Mouse (Mus musculus) kidney, postnatal 25 days (tissue): ENCODE results near the gene Spop.
"Not testable (repeated sequence)": the region's sequence is repeated elsewhere in the genome, so short reads cannot be mapped to it uniquely, and the experiment has no call there.

Source experiments
- DNase-seq, 2 experiments: peaks; one replicate each; pipeline ENCODE4 v3.0.0; 2021; ENCODE audit warnings: mixed read lengths in 2 of 2

The Spop gene

DNA sequence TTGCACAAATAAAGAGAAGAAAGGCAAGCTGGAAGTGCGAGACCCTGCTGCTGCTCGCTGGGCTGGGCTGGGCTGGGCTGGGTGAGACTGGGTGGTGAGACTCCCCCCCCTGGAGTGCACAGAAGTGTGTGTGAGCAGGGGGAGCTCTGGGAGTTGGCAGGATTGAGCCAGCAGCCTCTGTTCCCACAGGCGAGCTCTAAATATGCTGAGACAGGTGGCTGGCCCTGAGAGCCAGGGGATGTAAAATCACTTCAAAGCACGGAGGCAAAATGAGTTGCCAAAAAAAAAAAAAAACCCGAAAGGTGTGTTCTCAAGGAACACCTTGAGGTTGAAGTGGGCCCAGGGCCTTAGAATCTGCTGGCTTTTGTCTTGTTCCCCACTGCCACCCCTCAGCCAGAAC, 22.1 kb upstream of the Spop start:
- no peak for DNase-seq

DNA sequence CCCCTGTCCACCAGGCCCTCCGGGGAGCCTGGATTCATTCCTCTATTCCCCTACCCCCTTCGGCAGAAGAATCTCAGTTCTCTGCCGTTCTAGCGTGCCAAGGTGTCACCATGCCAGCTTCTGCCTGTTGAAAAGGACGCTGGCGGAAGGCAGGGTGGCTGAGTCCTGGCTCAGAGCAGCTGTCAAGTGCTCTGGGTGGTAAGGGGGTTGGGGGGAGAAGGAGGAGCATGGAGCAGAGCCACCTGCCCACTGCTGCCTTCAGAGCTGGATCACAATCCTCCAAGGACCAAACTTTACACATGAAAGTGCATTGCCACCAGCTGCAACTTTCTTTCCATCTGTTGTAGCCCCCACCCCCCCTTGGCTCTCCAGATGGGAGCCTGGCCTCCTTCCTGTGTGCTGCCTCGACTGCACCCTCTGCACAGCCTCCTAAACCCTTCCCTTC, 21.6 kb upstream of the Spop start:
- no peak for DNase-seq

DNA sequence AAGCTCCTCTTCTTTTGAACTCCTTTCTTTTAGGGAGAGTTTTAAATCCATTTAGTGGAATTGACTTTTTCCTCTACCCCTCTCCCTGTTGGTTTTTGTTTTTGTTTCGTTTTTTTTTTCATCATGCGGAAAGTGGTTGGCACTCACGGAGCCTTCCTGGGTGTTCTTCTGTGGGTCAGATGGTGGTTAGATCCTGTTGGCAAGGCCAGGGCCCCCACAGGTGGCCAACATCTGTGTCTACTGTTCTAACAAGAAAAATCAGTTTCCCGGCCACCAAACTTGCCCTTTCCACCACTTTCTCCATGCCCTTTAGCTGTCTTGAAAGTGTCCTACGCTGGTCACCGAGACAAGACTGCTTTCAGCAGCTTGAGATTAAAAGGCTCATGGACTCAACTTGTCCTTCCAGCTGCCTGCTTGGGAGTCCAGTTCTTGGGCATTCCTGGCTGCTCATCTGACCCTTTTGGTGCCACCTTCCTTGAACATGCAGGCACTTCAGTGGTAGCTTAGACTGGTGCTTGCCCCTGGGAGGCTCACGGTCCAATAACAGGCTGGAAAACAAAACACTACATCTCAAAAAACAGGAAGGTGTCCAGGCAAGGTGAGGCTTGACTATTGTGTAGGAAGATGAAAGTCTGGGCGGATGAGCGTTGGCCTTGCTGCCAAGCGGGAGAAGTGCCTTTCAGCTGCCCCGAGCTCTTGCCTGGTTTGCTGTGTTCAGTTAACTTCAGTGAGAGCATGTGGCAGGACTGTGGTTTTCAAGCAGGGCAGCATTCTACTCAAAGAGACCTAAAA, 21.0 kb upstream of the Spop start:
- no peak for DNase-seq

DNA sequence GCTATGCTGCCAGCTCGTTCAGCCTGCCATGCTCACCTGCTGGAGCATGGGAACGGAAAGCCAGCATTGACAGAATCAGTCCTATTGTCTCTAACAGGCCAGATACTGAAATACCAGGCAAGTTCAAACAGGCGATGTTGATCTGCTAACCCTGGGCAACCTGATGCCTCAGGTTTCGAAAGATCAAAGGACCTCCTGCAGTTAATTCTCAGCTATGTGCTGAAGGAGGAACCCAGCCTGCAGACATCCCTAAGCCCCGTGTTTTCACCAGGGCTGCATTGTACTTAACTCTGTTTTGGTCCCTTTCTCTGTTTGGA, 20.4 kb upstream of the Spop start:
- DNase-seq: no peak

DNA sequence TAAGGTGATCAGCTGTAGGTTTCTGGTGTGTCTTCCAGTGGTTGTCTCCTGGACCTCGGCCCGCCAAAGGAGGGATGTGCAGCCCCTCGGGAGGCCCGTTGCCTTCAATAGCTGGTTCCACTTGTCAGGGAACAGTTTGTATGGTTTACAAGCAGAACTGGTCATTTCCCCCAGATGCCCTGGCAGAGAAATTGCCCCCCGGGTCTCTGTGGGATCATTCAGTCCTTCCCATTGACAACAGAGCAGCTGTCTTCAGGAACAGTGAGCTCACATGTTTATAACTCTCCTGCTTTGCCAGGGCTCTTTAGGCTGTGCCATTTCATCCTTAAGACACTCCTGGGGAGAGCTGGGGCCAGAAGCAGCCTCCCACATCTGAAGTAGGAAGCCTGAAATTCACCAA, 19.8 kb upstream of the Spop start:
- no peak for DNase-seq

DNA sequence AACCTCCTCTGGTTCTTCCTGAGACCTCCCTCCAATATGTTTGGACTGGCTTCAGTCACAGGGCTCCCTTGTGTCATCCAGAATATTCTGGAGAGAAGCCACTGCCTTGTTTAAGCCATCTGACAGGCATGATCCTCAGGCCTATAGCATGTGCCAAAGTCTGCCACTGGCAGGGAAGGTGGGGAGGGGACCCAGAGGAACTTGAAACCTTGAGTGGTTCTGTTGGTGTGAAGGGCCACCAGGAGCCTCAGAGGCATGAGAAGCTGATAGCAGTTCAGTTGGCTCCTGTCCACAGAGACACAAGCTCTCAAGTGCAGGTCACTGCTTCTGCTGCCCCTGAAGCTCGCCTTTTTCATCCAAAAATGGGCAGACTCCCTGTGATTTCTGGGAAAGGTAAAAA, 17.3 kb upstream of the Spop start:
- DNase-seq: no peak

DNA sequence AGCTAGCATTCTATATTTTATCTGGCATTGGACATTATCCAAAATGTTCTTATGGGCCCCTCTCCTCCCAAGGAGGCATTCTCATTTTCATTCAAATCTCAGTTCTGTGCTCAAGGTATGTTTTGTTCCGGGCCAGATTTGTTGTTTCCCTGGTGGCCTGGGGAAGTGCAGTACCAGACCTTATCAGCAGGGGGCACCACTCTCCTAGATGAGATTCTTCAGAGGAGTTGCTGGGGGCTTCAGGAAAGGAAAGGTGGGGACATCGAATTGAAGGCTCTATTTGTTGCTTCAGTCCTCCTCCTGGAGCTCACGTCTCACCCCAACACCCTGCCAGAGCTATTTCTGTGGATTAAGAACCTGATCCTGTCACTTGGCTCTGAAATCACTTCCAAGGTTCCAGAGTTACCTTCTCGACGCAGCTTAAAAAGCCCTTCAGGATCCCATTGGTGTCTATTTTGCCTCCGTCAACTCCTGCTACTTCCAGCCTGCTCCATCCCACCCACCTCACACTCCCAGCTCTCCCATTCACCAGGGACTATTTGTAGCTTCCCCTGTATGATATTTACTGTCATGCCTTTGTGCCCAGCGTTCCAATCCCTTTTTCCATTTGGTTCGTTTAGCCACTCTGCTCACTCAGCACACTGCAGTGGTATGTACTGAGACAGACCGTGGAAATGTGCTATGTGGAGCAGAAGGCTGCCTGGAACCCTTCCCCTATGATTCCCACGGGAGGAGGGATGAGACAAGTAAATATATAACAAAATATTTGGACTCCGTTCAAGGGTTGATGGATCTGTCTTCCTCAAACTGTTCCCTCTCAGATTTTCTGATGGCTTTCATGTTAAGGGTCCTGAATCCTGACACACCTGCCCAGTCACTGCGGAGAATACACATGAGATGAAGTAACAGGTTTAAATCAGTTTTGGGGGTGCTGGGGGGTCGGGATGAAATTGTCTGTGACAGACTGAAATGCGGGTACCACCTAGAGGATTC, 15.7 kb upstream of the Spop start:
- peak in 1 of 2 experiments; percentile 86 for DNase-seq

DNA sequence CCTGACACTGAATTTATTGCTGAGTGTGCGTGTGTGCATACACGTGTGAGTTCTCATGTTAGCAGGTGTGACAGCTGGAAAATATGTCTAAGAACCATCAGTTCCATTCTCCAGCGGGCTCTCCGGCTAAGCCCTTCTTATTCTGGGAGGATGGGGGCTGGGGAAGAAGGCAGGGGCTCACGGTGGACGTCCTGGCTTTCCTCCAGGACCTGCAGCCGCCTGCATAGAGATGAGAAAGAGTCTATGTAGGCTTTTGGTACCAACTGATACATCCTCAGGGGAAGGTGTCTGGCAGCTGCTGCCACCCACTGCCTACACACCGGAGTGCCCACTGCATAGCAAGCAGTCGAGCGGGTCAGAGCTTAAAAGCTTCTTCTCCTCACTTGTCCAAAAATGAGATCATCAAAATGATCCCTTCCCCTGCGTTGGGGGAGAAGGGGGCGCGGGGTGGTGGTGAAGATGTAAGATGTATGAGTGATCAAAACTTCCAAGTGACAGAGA, 14.3 kb upstream of the Spop start:
- no peak for DNase-seq

DNA sequence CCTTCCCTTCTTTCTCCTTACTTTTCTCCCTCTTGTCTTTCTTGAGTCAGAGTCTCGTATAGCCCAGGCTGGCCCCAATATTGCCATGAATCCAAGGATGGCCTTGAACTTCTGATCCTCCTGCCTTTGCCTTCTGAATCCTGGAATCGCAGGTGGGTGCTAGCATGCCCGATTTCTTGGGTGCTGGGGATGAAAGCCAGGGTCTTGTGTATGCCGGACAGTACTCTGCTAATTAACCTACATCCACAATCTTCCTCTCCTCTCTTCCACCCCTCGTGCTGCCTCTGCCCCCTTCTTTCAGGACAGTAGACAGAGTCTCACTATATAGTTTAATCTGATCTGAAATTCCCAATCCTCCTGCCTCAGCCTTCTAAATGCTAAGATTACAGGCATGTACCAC, 12.3 kb upstream of the Spop start:
- DNase-seq: no peak

DNA sequence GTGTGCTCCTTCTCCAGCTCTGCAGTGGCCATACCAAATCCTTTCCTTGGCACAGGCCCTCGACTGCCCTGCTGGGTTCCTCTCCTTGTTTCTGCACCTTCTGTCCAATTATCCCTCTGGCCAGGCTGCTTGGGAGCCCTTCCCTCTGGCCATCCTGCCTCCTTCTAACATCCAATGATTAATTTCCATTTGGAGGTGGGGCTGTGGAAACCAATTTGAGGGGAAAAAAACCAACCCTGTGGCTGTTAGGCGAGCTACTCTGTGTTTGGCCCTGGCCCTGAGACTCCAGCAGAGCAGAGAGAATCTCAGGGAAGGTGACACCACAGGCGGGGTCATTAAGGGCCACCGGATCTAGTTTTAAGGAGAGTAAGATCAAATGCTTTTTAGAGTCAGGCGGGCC, 11.7 kb upstream of the Spop start:
- DNase-seq: no peak

DNA sequence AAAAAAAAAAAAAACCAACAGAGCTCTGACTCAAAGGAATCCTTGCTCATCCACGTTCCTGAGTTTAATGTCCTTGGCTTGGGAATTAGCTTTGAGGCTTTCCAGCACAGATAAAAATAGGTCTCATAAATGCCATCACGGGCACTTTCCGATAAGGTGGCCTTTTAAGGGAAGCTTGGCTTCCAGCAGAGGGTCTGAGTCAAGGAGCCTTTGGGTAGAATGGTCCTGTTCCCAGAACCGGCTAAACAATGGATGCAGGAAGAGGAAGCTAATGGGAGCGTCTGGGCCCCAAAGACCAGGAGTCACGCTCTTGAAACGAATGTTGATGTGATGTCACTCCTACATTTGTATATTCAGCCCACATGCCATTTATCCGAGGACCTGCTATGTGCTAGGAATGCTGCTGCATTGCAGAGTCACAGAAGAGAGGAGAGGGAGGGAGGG, 11.2 kb upstream of the Spop start:
- DNase-seq: peak in 1 of 2 experiments; percentile 40

DNA sequence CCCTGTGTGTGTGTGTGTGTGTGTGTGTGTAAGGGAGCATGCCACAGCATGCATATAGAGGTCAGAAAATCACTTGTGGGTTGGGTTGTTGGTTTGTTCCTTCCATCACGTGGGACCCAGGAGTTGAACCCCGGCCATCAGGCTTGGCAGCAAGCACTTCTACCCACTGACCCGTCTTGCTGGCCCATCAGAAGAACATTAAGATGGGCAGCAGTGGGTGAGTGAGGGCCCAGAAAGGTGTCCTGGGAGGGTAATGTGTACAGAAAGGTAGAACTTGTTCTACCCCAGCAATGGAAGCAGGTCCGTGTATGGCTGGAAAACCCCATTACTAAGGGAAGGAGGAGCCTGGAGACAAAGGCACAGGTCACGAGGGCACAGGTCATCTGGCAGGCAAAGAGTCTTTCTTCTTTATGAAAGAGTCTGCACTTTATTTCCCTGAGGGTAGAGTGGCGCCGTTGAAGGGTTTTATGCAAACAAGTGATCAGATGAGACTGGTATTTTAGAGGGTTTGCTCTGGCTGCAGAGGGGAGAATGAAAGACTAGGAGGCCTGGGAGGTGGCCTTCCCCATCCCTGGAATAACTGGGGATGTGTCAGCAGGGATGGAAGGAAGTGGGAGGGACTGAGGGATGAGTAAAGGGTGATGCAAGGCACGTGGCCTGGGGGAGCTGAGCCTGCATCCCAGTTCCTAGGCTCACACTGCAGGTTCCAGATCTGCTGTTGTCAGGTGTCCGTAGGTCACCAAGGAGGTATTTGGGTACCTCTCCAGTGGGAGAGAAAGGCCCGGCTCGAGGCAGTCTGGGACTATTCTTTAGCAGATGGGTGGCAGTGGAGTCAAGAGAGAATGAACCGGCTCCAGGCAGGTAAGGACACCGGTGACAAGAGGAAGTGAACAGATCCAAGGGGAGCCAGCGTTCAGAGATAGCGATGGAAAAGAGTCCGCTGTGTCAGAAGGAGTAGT, 10.2 kb upstream of the Spop start:
- no peak for DNase-seq

DNA sequence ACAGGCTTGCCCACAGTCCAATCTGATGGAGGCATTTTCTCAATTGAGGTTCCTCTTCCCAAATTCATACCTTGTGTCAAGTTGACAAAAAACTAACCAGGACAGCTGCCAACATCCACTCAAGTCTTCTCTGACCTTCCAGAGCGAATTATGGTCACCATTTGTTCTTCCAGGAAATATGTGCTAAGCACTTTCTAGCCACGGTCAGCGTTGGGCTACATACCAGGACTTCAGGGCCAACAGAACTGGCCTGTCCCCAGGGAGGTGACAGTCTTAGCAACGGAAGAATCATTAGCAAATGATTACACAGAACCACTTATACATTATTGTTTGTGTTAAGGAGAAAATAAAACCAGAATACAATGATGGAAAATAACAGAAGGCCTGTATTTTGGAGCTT, 8.1 kb upstream of the Spop start:
- DNase-seq: no peak

DNA sequence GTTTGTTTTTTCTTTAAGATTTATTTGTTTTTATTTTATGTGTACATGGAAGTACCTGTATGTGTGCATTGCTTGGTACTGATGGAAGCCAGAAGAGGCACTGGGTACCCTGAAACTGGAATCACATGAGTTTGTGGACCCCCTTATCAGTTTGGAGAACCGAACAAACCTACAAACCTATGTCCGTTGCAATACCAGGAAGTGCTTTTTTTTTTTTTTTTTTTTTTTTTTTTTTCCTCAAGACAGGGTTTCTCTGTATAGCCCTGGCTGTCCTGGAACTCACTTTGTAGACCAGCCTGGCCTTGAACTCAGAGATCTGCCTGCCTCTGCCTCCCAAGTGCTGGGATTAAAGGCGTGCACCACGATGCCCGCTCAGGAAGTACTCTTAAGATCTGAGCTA, 7.5 kb upstream of the Spop start:
- DNase-seq: not testable (repeated sequence)

DNA sequence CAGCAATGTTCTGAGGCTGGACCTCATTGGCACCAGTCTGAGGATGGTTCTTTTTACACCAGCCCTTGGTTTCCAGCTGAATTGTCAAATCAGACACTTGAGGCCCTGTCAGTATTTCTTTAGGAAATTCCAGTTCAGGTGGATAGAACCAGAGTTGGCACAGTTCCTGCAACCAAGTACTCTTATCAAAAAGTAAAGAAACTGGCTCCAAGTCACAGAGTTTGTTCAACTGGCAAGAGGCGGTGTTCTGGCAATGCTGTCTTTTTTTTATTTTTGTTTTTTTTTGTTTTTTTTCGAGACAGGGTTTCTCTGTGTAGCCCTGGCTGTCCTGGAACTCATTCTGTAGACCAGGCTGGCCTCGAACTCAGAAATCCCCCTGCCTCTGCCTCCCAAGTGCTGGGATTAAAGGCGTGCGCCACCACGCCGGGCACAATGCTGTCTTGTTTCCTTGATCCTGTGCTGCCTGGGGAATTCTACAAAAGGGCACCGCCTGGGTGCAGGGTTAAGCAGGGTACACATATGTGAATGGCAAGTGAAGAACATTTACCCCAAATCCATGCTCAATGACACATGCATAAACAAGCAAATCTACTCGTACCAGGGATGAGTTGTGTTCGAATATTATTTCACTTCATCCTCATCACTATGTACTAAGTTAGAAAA, 4.3 kb upstream of the Spop start:
- DNase-seq: no peak

DNA sequence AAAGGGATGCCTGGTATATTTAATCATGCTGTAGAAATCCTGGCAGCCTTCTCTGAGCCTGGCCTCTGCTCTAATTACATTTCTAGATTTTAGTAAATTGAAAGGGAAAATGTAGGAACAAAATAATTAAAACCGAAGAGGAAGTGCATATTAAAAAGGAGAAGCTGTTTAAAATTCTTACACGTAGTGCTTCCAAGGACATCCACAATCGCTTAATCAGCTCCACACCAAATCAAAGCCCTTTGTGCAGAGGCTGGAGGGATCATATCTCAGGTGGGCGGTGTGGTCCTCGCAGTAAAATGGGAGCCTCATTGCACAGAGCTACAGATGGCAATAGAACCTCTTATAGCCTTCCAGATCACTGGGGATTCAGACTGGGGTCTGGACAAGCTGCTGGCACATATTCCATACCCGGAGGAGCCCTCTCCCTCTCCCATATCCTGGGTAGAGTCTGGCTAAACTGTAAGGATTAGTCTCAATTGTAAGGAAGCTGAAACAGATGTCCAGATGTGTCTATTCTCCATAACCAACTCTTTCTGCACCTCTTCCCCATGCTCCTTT, 2.3 kb upstream of the Spop start:
- DNase-seq: no peak

DNA sequence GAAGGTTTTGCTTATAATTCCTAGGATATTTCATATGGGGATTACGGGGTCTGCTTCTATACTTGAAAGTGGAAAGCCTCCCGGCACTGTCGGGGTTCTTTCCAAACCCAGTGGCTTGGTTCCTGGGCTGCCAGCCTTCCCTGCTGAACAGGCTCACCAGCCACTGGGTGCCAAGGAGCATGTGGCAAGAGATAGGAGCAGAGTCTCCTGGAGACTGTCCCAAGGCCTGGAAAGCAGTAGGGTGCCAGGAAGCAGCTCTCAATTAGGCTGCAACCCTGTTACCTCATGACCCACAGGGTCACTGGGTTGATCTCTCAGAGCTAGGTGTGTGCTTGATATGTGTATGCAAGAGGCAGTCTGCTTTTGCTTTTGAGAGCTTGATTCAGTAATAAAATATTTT, 1.3 kb upstream of the Spop start:
- DNase-seq: peak in 1 of 2 experiments; percentile 53

DNA sequence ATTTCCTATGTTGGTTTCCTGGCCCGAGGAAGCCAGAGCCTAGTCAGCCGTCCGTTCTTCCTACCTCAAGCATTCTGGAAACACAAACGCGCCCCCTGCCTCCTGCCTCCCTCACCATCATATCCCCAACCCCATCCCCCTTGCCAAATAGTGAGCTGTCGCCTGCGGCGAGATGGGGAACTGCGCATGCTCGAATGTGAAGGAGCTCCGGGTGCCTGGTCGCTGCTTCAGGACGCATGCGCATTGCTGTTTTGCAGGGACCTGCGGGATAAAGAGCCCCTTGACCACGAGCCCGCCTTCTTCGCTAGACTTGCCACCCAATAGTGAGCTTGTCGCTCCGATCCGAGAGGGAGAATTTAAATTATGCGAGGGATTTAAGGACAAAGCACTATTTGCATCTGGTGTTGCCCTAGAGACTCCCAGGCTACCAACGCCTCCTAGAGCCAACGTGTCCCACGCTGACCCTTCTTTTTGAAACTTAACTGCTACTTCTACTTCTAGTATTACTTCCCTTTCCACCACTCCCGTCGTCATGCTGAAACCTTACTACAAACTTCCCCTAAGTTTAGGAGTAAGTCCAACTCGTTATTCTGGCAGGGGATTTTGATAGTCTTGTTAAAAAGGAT, 769 bp downstream of the Spop start:
- DNase-seq: peak; percentile 96 to 97

DNA sequence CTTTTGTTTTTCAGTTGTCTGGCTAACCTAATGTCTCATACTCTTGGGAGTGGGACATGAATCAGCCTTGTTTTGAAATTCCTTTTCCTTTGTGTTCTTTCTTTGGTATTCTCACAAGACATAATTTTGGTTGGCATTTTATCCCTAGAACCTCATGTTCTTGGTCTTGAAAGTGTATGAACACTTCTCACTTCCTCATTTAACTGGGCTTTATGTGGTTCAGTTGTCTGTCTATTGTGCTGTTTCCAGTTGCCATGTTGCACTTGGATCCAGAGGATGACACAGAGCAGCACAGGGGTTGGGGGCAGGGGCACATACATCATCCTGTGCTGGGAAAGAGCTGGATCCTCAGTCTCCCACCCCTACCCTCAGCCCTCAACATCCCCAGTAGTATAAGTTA, 2.1 kb downstream of the Spop start:
- no peak for DNase-seq

DNA sequence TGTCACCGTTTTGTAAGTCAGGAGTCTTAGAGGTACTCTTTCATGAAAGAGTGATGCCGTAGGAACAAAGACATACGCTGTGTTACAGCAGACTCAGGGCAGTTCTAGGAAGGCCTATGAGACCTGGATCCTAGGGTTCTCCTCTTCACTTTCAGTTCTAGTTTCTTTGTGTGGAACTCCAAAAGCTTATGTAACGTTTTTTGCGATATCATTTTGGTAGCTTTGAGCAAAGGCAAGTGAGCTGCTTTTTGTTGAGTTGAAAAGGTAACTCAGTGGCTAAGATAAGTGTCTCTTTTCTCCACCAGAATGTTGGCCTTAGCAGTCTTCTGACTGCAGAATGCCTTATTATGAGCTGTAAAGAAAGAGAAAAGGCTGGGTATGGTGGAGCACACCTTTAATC, 3.5 kb downstream of the Spop start:
- DNase-seq: no peak

DNA sequence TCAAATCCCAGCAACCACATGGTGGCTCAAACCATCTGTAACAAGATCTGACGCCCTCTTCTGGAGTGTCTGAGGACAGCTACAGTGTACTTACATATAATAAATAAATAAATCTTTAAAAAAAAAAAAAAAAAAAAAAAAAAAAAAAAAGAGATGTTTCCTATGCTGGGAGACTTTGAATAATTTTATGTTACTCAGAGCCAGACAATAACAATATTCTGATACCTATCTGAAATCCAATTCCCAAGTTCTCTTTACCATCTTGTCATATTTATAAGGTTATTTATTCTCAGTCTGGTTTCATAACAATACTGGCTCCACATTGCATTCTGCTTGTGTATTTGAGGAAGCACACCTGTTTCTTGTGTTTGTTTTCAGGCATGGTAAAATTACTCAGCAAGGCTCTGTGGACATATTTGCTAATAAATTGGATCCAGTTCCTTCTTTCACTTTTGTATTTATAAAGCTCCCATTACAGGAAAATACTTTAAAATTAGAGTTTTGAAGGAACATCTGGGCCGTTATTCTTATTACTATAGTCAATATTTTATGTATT, 7.1 kb downstream of the Spop start:
- DNase-seq: no peak
